Mouse (Mus musculus): ENCODE measurements around the gene Tnrc6c.

DNA sequence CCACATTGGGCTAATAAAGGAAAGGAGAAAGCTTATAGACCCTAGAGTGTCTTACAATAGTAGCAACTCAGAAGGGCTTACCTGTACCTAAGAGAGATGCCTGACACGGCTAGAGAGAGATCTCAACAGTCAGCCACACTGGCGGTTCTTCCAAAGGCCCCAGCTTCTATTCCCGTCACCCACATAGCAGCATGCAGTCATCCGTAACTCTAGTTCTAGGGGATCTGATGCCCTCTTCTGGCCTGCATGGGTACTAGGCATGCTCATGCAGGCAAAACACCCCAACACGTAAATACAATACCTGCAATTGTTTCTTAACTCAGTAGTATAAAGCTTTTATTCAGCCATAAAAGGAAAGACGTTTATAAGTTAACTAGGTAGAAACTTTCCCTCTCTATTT, 59.3 kb downstream of the Tnrc6c start:
- no peak for TF ChIP-seq CTCF (IDR thresholded peaks at IDR 0.05; ENCODE audit: extremely low read depth, insufficient read length, insufficient replicate concordance, low read depth, low read length)
- no peak for TF ChIP-seq POLR2A (IDR thresholded peaks at IDR 0.05; ENCODE audit: low read depth, low read length)

Measured in small intestine, adult 2 months (tissue).